Comparison of ENCODE assay signal across 23 mouse cellular contexts in the genomic region with DNA sequence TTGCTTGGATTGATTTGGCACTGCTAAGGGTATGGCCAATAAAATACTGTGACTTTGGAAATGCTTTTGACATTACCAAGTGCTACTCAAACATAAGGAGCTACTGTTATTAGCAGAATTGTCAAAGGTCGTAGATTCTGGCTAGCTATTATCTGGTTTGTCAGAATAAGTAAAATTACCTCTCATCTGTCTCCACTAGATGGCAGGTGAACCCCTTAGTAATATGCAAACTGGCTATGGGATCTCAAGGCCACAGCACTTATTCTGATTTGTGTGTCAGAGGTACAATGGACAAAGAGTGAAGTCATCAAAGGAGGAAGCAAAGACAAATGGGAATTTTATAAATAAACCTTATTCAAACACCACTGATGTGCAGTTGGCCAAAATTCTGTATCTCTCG. TPM values are rescaled to one million over a fixed set of nuclear protein-coding genes. Genes with fewer than 3 reads are reported as not detected.
DNase-seq lines count a peak whose midpoint lies in the region; ATAC-seq and TF ChIP-seq lines count a peak whose summit lies in the region.
"Had no signal": no experiment of that assay in that cellular context is flagged by ENCODE, and none has a peak within 500 bp of the region (broad histone marks: within the 10 kb centered on the region; RNA-seq: fewer than 3 reads in every experiment).

No protein-coding gene starts in this region.

- no peak for ATAC-seq in hindbrain, postnatal 0 days
- ATAC-seq in hindbrain, embryonic 13.5 days (ENCODE audit: low FRiP score) = no peak
- no peak for ATAC-seq in midbrain, postnatal 0 days (ENCODE audit: low FRiP score)
- no peak for ATAC-seq in megakaryocyte, adult 5-6 weeks (ENCODE audit: poor library complexity, severe bottlenecking)

- DNase-seq in cerebellum, adult 9-11 months = peak; percentile 7
- no peak for DNase-seq in cerebellum, postnatal 4 days (ENCODE audit: low spot score in 2 of 2)
- DNase-seq in hindbrain, postnatal 0 days (ENCODE audit: low spot score) = peak; percentile 39
- DNase-seq in midbrain, postnatal 0 days (ENCODE audit: low spot score) = peak; percentile 19
- DNase-seq in midbrain, embryonic 10.5 days (ENCODE audit: low spot score) = no peak
- DNase-seq in adrenal gland, adult 18-20 months (ENCODE audit: low spot score in 2 of 2) = no peak
- DNase-seq: adrenal gland, postnatal 25 days; kidney, adult 11 months; lung, postnatal 36 days; right cerebral cortex, postnatal 14 days; thymus, postnatal 4 days had no signal

- no peak overlapping the region for H3K27ac ChIP-seq in hindbrain, postnatal 0 days
- H3K27ac ChIP-seq in hindbrain, embryonic 13.5 days = no peak overlapping the region
- H3K27ac ChIP-seq in midbrain, postnatal 0 days (ENCODE audit: low read depth, low read length) = no peak overlapping the region
- no peak overlapping the region for H3K27ac ChIP-seq in midbrain, embryonic 10.5 days (replicated peaks)
- H3K27ac ChIP-seq: hindbrain, embryonic 10.5 days; limb, embryonic 12.5 days; midbrain, embryonic 12.5 days had no signal

- H3K36me3 ChIP-seq in hindbrain, postnatal 0 days (ENCODE audit: insufficient read depth, low read length) = no peaks in the 10 kb centered on the region
- no peaks in the 10 kb centered on the region for H3K36me3 ChIP-seq in hindbrain, embryonic 13.5 days
- no peaks in the 10 kb centered on the region for H3K36me3 ChIP-seq in midbrain, postnatal 0 days (ENCODE audit: insufficient read depth, low read length)
- no peaks in the 10 kb centered on the region for H3K36me3 ChIP-seq in midbrain, embryonic 10.5 days
- H3K36me3 ChIP-seq: hindbrain, embryonic 10.5 days; limb, embryonic 12.5 days; midbrain, embryonic 12.5 days had no signal

- H3K4me2 ChIP-seq in hindbrain, postnatal 0 days (ENCODE audit: low read depth, low read length) = no peak overlapping the region
- H3K4me2 ChIP-seq in hindbrain, embryonic 13.5 days = no peak overlapping the region
- no peak overlapping the region for H3K4me2 ChIP-seq in midbrain, postnatal 0 days (ENCODE audit: low read depth, low read length, poor library complexity, severe bottlenecking)
- H3K4me2 ChIP-seq: limb, embryonic 12.5 days; midbrain, embryonic 12.5 days had no signal

- no peaks in the 10 kb centered on the region for H3K9me3 ChIP-seq in hindbrain, postnatal 0 days (ENCODE audit: low read length)
- no peaks in the 10 kb centered on the region for H3K9me3 ChIP-seq in hindbrain, embryonic 13.5 days
- no peaks in the 10 kb centered on the region for H3K9me3 ChIP-seq in midbrain, postnatal 0 days (ENCODE audit: low read length)
- H3K9me3 ChIP-seq in midbrain, embryonic 10.5 days (replicated peaks) = no peaks in the 10 kb centered on the region
- H3K9me3 ChIP-seq: hindbrain, embryonic 10.5 days; limb, embryonic 12.5 days; midbrain, embryonic 12.5 days had no signal

- H3K27me3 ChIP-seq in hindbrain, postnatal 0 days (ENCODE audit: insufficient read depth, low read length) = no peaks in the 10 kb centered on the region
- H3K27me3 ChIP-seq in hindbrain, embryonic 13.5 days = no peaks in the 10 kb centered on the region
- no peaks in the 10 kb centered on the region for H3K27me3 ChIP-seq in midbrain, postnatal 0 days (ENCODE audit: insufficient read depth, low read length)
- no peaks in the 10 kb centered on the region for H3K27me3 ChIP-seq in midbrain, embryonic 10.5 days (ENCODE audit: low read depth, poor library complexity, severe bottlenecking)
- H3K27me3 ChIP-seq: limb, embryonic 12.5 days; midbrain, embryonic 12.5 days had no signal

- no peak overlapping the region for H3K9ac ChIP-seq in hindbrain, postnatal 0 days (replicated peaks; ENCODE audit: low read length)
- H3K9ac ChIP-seq in hindbrain, embryonic 13.5 days = no peak overlapping the region
- no peak overlapping the region for H3K9ac ChIP-seq in midbrain, postnatal 0 days (replicated peaks; ENCODE audit: low read length, poor library complexity, severe bottlenecking)
- H3K9ac ChIP-seq: limb, embryonic 12.5 days; midbrain, embryonic 12.5 days had no signal

- H3K4me1 ChIP-seq in hindbrain, postnatal 0 days (ENCODE audit: insufficient read depth, low read length) = no peaks in the 10 kb centered on the region
- H3K4me1 ChIP-seq in hindbrain, embryonic 13.5 days (replicated peaks) = no peaks in the 10 kb centered on the region
- no peaks in the 10 kb centered on the region for H3K4me1 ChIP-seq in midbrain, postnatal 0 days (ENCODE audit: insufficient read depth, low read length)
- no peaks in the 10 kb centered on the region for H3K4me1 ChIP-seq in midbrain, embryonic 10.5 days
- H3K4me1 ChIP-seq: hindbrain, embryonic 10.5 days; limb, embryonic 12.5 days; midbrain, embryonic 12.5 days had no signal

- H3K4me3 ChIP-seq in hindbrain, postnatal 0 days (ENCODE audit: low read length) = no peak overlapping the region
- no peak overlapping the region for H3K4me3 ChIP-seq in hindbrain, embryonic 13.5 days
- H3K4me3 ChIP-seq in midbrain, postnatal 0 days (ENCODE audit: low read depth, low read length) = no peak overlapping the region
- H3K4me3 ChIP-seq in midbrain, embryonic 10.5 days = no peak overlapping the region
- H3K4me3 ChIP-seq: hindbrain, embryonic 10.5 days; limb, embryonic 12.5 days; midbrain, embryonic 12.5 days had no signal

- WGBS in hindbrain, postnatal 0 days = 64% methylated on average over 2 of the region's 2 CpGs
- 71% methylated on average over 2 of the region's 2 CpGs for whole genome bisulfite sequencing in hindbrain, embryonic 13.5 days
- WGBS in midbrain, postnatal 0 days = 63% methylated on average over 2 of the region's 2 CpGs
- 77% methylated on average over 2 of the region's 2 CpGs for WGBS in midbrain, embryonic 10.5 days

- peak; percentile 57; the same call in 1 of the 2 replicates for TF ChIP-seq CTCF in hindbrain, postnatal 0 days (IDR thresholded peaks at IDR 0.05; ENCODE audit: low read depth)
- TF ChIP-seq CTCF in midbrain, postnatal 0 days (IDR thresholded peaks at IDR 0.05) = peak; percentile 64

RNA-seq across cellular contexts. Expression of a gene that starts 24.1 kb away (rescaled TPM):
- total RNA-seq in hindbrain, postnatal 0 days (2014; rRNA removed) = not detected in 2 replicates
- 1.7 and 4.0 TPM in 2 replicates for polyA plus RNA-seq in hindbrain, postnatal 0 days (2015; fragmentation: Nextera tagmentation; extraction: Ambion mirVana)
- not detected in 2 replicates for polyA plus RNA-seq in hindbrain, embryonic 13.5 days (2015; fragmentation: Nextera tagmentation; extraction: Ambion mirVana)
- total RNA-seq in midbrain, postnatal 0 days (2014; rRNA removed) = not detected in 2 replicates
- polyA plus RNA-seq in midbrain, postnatal 0 days (2015; fragmentation: Nextera tagmentation; extraction: Ambion mirVana) = 5.2 TPM in 1 of 2 replicates, not detected in the other
- polyA plus RNA-seq in midbrain, embryonic 10.5 days (2016; fragmentation: Nextera tagmentation; extraction: Ambion mirVana) = not detected in 2 replicates
- not detected for total RNA-seq in adrenal gland, adult 18-20 months (2021)
- not detected in 2 replicates for total RNA-seq in megakaryocyte, adult 5-6 weeks (2015)
- not detected in 2 replicates for total RNA-seq in megakaryocyte, adult 5-6 weeks (2017)
- total RNA-seq: adrenal gland, postnatal 25 days; ES-E14; left cerebral cortex, adult 8-10 months had no signal
- polyA plus RNA-seq: C2C12; gonadal fat pad, adult 2 months; heart, embryonic 14.5 days; large intestine, adult 2 months; liver, embryonic 16.5 days had no signal

Comparison
In these comparisons a context has a peak if more than half of its experiments do, and no peak if none do; other contexts are left out.
1. DNase-seq: peak in cerebellum, adult 9-11 months (single experiment), hindbrain, postnatal 0 days (single experiment) and midbrain, postnatal 0 days (single experiment); none in cerebellum, postnatal 4 days (0 of 2), midbrain, embryonic 10.5 days (single experiment) and adrenal gland, adult 18-20 months (0 of 2).